Mouse (Mus musculus) adrenal gland, postnatal 36 days (tissue): ENCODE measurements around the gene Gtpbp2. TPM values are rescaled to one million over a fixed set of nuclear protein-coding genes. Genes with fewer than 3 reads are reported as not detected.

Source experiments
- DNase-seq, 2 experiments: peaks; one replicate each; pipeline ENCODE4 v3.0.0; 2021; ENCODE audit warnings: mixed read lengths in 1 of 2
- total RNA-seq, 2 experiments: library from RNA; stranded (reverse); gene quantifications; 2 replicates each; pipeline ENCODE4 v1.2.3; 2021

The Gtpbp2 gene
- total RNA-seq, 2 experiments from 2014 or later, result 67.4 to 78.1 TPM

DNA sequence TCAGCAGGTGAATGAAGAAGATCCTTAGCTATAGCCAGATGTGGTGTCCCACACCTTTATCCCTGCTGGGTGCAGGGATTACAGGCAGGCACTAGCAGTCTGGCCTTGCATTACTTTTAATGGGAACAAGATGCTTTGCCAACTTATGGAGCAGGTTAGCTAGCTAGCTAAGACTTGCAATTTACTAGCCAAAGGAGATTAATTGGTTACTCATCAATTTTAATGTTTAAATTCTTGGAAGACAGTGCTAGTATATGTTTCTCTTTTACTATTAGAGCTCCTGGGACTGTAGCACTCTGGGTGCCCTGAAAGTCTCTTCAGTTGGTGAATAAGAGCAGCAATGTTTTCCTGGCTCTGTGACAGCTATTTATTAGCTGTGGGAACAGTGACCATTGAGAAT lies 45.8 kb downstream of the Gtpbp2 start:
- DNase-seq, result no peak

DNA sequence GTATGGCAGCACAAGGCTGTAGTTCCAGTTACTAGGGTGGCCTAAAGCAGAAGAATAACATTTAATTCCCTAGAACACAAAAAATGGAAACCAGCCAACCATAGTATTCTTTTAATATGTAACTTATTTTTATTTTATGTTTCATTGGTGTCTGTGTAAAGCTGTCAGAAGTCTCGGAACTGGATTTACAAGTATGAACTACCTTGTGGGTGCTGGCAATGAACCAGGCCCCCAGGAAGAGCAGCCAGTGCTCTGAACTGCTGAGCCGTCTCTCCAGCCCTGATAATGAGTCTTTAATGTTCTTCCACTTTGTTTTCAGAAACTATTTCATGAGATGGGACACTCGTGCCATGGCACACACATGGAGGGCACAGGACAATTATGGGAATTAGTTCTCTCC lies 49.7 kb downstream of the Gtpbp2 start:
- DNase-seq, result no peak

Other genes with a start within 250 kb of the Gtpbp2 start
- gene Vegfa, start 128.7 kb upstream of the Gtpbp2 start, total RNA-seq, result 100 to 1,000 TPM; 330 to 830 TPM
- gene Mrps18a, start 50.0 kb upstream of the Gtpbp2 start, total RNA-seq, result 100 to 1,000 TPM in 1 of 2 experiments, 10 to 100 TPM in 1; 99.1 to 106 TPM
- 10 to 100 TPM in 1 of 2 experiments, 1 to 10 TPM in 1; 7.9 to 12.8 TPM for gene Rsph9, start 16.8 kb upstream of the Gtpbp2 start, total RNA-seq
- 10 to 100 TPM; 19.7 to 20.1 TPM for gene Mad2l1bp, start 7.5 kb upstream of the Gtpbp2 start, total RNA-seq
- 10 to 100 TPM; 43.3 to 45.3 TPM for gene Polh, start 41.6 kb downstream of the Gtpbp2 start, total RNA-seq
- 10 to 100 TPM; 81.4 to 87.7 TPM for gene Xpo5, start 41.8 kb downstream of the Gtpbp2 start, total RNA-seq
- gene Polr1c, start 87.0 kb downstream of the Gtpbp2 start, total RNA-seq, result 100 to 1,000 TPM in 1 of 2 experiments, 10 to 100 TPM in 1; 97.8 to 119 TPM
- gene Yipf3, start 87.0 kb downstream of the Gtpbp2 start, total RNA-seq, result 100 to 1,000 TPM; 137 to 176 TPM
- gene Lrrc73, start 92.5 kb downstream of the Gtpbp2 start, total RNA-seq, result 1 to 10 TPM; 5.4 to 8.9 TPM
- 10 to 100 TPM; 46.1 to 49.9 TPM for gene Tjap1, start 122.0 kb downstream of the Gtpbp2 start, total RNA-seq
- gene Dlk2, start 136.4 kb downstream of the Gtpbp2 start, total RNA-seq, result under 1 TPM in 1 of 2 experiments, not detected in 1; 0.33 TPM
- 1 to 10 TPM; 6.8 to 7.4 TPM for gene Abcc10, start 167.3 kb downstream of the Gtpbp2 start, total RNA-seq
- 10 to 100 TPM; 23.3 to 29.0 TPM for gene Zfp318, start 222.7 kb downstream of the Gtpbp2 start, total RNA-seq